Mouse (Mus musculus): Measurements from ENCODE around the gene Cdk6. TPM values are rescaled to one million over a fixed set of nuclear protein-coding genes. Genes with fewer than 3 reads are reported as not detected.

Cdk6 gene
- total and polyA plus RNA-seq, 3 experiments: 40.4 to 171 (median 50.8) TPM

GRCm38 (mm10) chr5:3354307-3354706 lies 13.0 kb downstream of the Cdk6 start:
- in situ Hi-C loops (cut with MboI; ENCODE audit: low pct_ligation_motif_present, low pct_unique_long_range_greater_than_20kb, low sequenced_read_pairs): no loop called here
- peak overlapping the region in 1 of 3 experiments; percentile 27 for H3K4me3 ChIP-seq (replicated peaks in 1 of 3; ENCODE audit: low read depth in 2 of 3, low read length in 2 of 3, poor library complexity in 1 of 3)
- DNase-seq (ENCODE audit: extremely low read depth): no peak
- peaks cover 0 to 20% of the 10 kb centered on the region in 2 experiments for H3K36me3 ChIP-seq (replicated peaks in 1 of 2; ENCODE audit: control insufficient read depth in 1 of 2, insufficient read depth in 1 of 2, low read length in 1 of 2)
- peak overlapping the region; percentile 90 for H3K27ac ChIP-seq (ENCODE audit: insufficient read depth, low read depth)
- peaks cover 18 to 81% of the 10 kb centered on the region in 2 experiments for H3K4me1 ChIP-seq (ENCODE audit: control insufficient read depth in 1 of 2, insufficient read depth in 2 of 2)
- no peaks in the 10 kb centered on the region for H3K27me3 ChIP-seq (replicated peaks)
- no peaks in the 10 kb centered on the region for H3K9me3 ChIP-seq (replicated peaks; ENCODE audit: low read length)
- peak overlapping the region; percentile 66 for H3K9ac ChIP-seq (ENCODE audit: insufficient read depth, low read depth)
- H3K79me2 ChIP-seq (replicated peaks; ENCODE audit: control insufficient read depth, extremely low read depth, insufficient read depth, poor library complexity, severe bottlenecking): peaks cover 75% of the 10 kb centered on the region
- dilution Hi-C loops (cut with MboI; ENCODE audit: extremely low pct_ligation_motif_present, extremely low pct_unique_long_range_greater_than_20kb, low sequenced_read_pairs): no loop called here
- peak overlapping the region; percentile 78 for H3K4me2 ChIP-seq (ENCODE audit: insufficient read depth, low read depth, poor library complexity, severe bottlenecking)
- TF ChIP-seq RAD21 (IDR thresholded peaks at IDR 0.05; ENCODE audit: low read depth, low read length) (no peak), SIN3A (IDR thresholded peaks at IDR 0.05; ENCODE audit: low read length) (0 out of 2 replicates have a peak, but pooled peaks have one; percentile 34), MXI1 (IDR thresholded peaks at IDR 0.05; ENCODE audit: low read depth, low read length) (peak; percentile 5; the same call in 1 of the 2 replicates), NELFE (IDR thresholded peaks at IDR 0.05; ENCODE audit: low read depth, low read length) (no peak), JUND (conservative IDR thresholded peaks at IDR 0.05; ENCODE audit: low read depth, low read length) (no peak), POLR2A (IDR thresholded peaks at IDR 0.05; ENCODE audit: low read depth, low read length) (peak; percentile 34; the same call in 1 of the 2 replicates)

- H3K4me3 ChIP-seq (replicated peaks in 1 of 3; ENCODE audit: low read depth in 2 of 3, low read length in 2 of 3, poor library complexity in 1 of 3): peak overlapping the region; percentile 10 to 18 (median 13)
- H3K9ac ChIP-seq (ENCODE audit: insufficient read depth, low read depth): peak overlapping the region; percentile 66
- in situ Hi-C loops (cut with MboI; ENCODE audit: low pct_ligation_motif_present, low pct_unique_long_range_greater_than_20kb, low sequenced_read_pairs): no loop called here
- H3K27ac ChIP-seq (ENCODE audit: insufficient read depth, low read depth): peak overlapping the region; percentile 90
- no peaks in the 10 kb centered on the region for H3K9me3 ChIP-seq (replicated peaks; ENCODE audit: low read length)
- peaks cover 22 to 87% of the 10 kb centered on the region in 2 experiments for H3K4me1 ChIP-seq (ENCODE audit: control insufficient read depth in 1 of 2, insufficient read depth in 2 of 2)
- H3K4me2 ChIP-seq (ENCODE audit: insufficient read depth, low read depth, poor library complexity, severe bottlenecking): peak overlapping the region; percentile 78
- H3K79me2 ChIP-seq (replicated peaks; ENCODE audit: control insufficient read depth, extremely low read depth, insufficient read depth, poor library complexity, severe bottlenecking): peaks cover 73% of the 10 kb centered on the region
- dilution Hi-C loops (cut with MboI; ENCODE audit: extremely low pct_ligation_motif_present, extremely low pct_unique_long_range_greater_than_20kb, low sequenced_read_pairs): no loop called here
- TF ChIP-seq MXI1 (IDR thresholded peaks at IDR 0.05; ENCODE audit: low read depth, low read length) (0 out of 2 replicates have a peak, but pooled peaks have one; percentile 25), NRF1 (IDR thresholded peaks at IDR 0.05; ENCODE audit: low read depth, low read length) (peak; percentile 71), MAFK (IDR thresholded peaks at IDR 0.05; ENCODE audit: insufficient replicate concordance, low read length) (0 out of 2 replicates have a peak, but pooled peaks have one; percentile 21), USF1 (IDR thresholded peaks at IDR 0.05; ENCODE audit: low read depth, low read length) (no peak), CHD1 (IDR thresholded peaks at IDR 0.05; ENCODE audit: low read depth, low read length) (0 out of 2 replicates have a peak, but pooled peaks have one; percentile 63)
- H3K27me3 ChIP-seq (replicated peaks): no peaks in the 10 kb centered on the region
- peaks cover 0 to 23% of the 10 kb centered on the region in 2 experiments for H3K36me3 ChIP-seq (replicated peaks in 1 of 2; ENCODE audit: control insufficient read depth in 1 of 2, insufficient read depth in 1 of 2, low read length in 1 of 2)
- DNase-seq (ENCODE audit: extremely low read depth): no peak
Measured at GRCm38 (mm10) chr5:3355032-3355536, 13.8 kb downstream of the Cdk6 start.

- DNase-seq (ENCODE audit: extremely low read depth): peak; percentile 94
- dilution Hi-C loops (cut with MboI; ENCODE audit: extremely low pct_ligation_motif_present, extremely low pct_unique_long_range_greater_than_20kb, low sequenced_read_pairs): no loop called here
- Histone ChIP-seq H3K4me1 (ENCODE audit: control insufficient read depth in 1 of 2, insufficient read depth in 2 of 2) (peaks cover 21 to 87% of the 10 kb centered on the region in 2 experiments), H3K9ac (ENCODE audit: insufficient read depth, low read depth) (peak overlapping the region; percentile 66), H3K36me3 (replicated peaks in 1 of 2; ENCODE audit: control insufficient read depth in 1 of 2, insufficient read depth in 1 of 2, low read length in 1 of 2) (peaks cover 0 to 27% of the 10 kb centered on the region in 2 experiments), H3K27me3 (replicated peaks) (no peaks in the 10 kb centered on the region), H3K4me3 (replicated peaks in 1 of 3; ENCODE audit: low read depth in 2 of 3, low read length in 2 of 3, poor library complexity in 1 of 3) (peak overlapping the region; percentile 10 to 18 (median 13)), H3K79me2 (replicated peaks; ENCODE audit: control insufficient read depth, extremely low read depth, insufficient read depth, poor library complexity, severe bottlenecking) (peaks cover 70% of the 10 kb centered on the region), H3K4me2 (ENCODE audit: insufficient read depth, low read depth, poor library complexity, severe bottlenecking) (peak overlapping the region; percentile 90), H3K27ac (ENCODE audit: insufficient read depth, low read depth) (peak overlapping the region; percentile 97), H3K9me3 (replicated peaks; ENCODE audit: low read length) (no peaks in the 10 kb centered on the region)
- in situ Hi-C loops (cut with MboI; ENCODE audit: low pct_ligation_motif_present, low pct_unique_long_range_greater_than_20kb, low sequenced_read_pairs): no loop called here
- TF ChIP-seq ZKSCAN1 (IDR thresholded peaks at IDR 0.05; ENCODE audit: borderline replicate concordance, low read depth, low read length) (no peak), ZNF384 (IDR thresholded peaks at IDR 0.05; ENCODE audit: low read depth, low read length) (peak; percentile 87), KAT2A (IDR thresholded peaks at IDR 0.05; ENCODE audit: insufficient replicate concordance, low read length) (0 out of 2 replicates have a peak, but pooled peaks have one; percentile 10), NELFE (IDR thresholded peaks at IDR 0.05; ENCODE audit: low read depth, low read length) (0 out of 2 replicates have a peak, but pooled peaks have one; percentile 1), MEF2A (IDR thresholded peaks at IDR 0.05; ENCODE audit: borderline replicate concordance, low read depth, low read length) (peak; percentile 95), RAD21 (IDR thresholded peaks at IDR 0.05; ENCODE audit: low read depth, low read length) (no peak; the same call in 1 of the 2 replicates), NRF1 (IDR thresholded peaks at IDR 0.05; ENCODE audit: low read depth, low read length) (no peak), USF2 (conservative IDR thresholded peaks at IDR 0.05; ENCODE audit: low read depth, low read length) (0 out of 2 replicates have a peak, but pooled peaks have one; percentile 38), MXI1 (IDR thresholded peaks at IDR 0.05; ENCODE audit: low read depth, low read length) (peak; percentile 89), EP300 (IDR thresholded peaks at IDR 0.05; ENCODE audit: low read length) (peak; percentile 95), SMC3 (IDR thresholded peaks at IDR 0.05; ENCODE audit: low read depth, low read length) (peak; percentile 3; the same call in 1 of the 2 replicates), GABPA (IDR thresholded peaks at IDR 0.05; ENCODE audit: insufficient replicate concordance, low read depth, low read length) (no peak), HCFC1 (IDR thresholded peaks at IDR 0.05; ENCODE audit: low read depth, low read length) (no peak), RCOR1 (conservative IDR thresholded peaks at IDR 0.05; ENCODE audit: low read depth, low read length) (peak; percentile 91; the same call in 1 of the 2 replicates), CHD2 (IDR thresholded peaks at IDR 0.05; ENCODE audit: low read length) (peak; percentile 88), IRF4 (IDR thresholded peaks at IDR 0.05; ENCODE audit: low read depth, low read length) (peak; percentile 93)
Measured at GRCm38 (mm10) chr5:3355560-3356260, 14.4 kb downstream of the Cdk6 start.

Measured in CH12.LX (cell line).